In the genomic region with DNA sequence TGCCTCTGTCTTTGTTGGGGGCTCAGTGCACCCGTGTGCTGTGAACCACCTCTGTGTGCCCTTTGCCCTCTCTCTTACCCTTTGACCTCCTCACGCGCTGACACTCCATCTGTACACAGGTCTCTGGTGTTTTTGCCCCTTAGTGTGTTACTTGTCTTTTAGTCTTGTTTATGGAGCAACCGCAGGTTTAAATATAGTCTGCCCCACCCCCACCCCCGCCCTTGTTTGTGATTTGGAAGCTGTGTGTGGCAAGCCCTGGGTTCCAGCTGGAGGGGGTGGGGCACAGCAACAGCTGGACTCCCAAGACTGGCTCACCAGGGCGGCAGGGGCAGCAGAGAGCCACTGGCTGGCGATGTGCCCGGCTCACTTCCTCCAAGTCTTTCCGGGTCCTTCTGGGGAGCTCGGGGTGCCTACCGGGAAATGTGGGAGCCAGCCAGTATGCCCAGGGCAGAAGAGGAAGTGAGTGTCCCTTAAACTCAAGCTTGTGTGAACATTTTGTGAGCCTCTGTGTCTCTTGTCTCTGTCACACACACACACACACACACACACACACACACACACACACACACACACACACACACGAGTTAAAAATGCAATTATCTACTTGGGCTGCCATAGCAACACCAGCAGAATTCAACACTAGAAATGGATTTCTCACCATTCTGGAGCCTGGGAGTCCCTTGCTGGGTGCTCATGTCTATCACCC, we compare ENCODE assay signal across 8 mouse cellular contexts. TPM values are rescaled to one million over a fixed set of nuclear protein-coding genes. Genes with fewer than 3 reads are reported as not detected.
A peak's percentile ranks its signal among the peaks of the same experiment; 100 is the strongest.
DNase-seq lines count a peak whose midpoint lies in the region; ATAC-seq and TF ChIP-seq lines count a peak whose summit lies in the region.

No protein-coding gene starts in this region.

- peak; percentile 46 for TF ChIP-seq CTCF in layer of hippocampus, adult 2 months (conservative IDR thresholded peaks at IDR 0.05)

- H3K36me3 ChIP-seq in hindbrain, embryonic 10.5 days: no peaks in the 10 kb centered on the region
- H3K36me3 ChIP-seq in hindbrain, embryonic 12.5 days: no peaks in the 10 kb centered on the region
- H3K36me3 ChIP-seq in neural tube, embryonic 13.5 days: no peaks in the 10 kb centered on the region

- peaks cover 12% of the 10 kb centered on the region for H3K4me1 ChIP-seq in hindbrain, embryonic 10.5 days (replicated peaks)
- peaks cover 10% of the 10 kb centered on the region for H3K4me1 ChIP-seq in hindbrain, embryonic 12.5 days
- peaks cover 11% of the 10 kb centered on the region for H3K4me1 ChIP-seq in neural tube, embryonic 13.5 days (replicated peaks)

- H3K4me2 ChIP-seq in hindbrain, embryonic 12.5 days (replicated peaks): no peak overlapping the region; the same call in 1 of the 2 replicates
- H3K4me2 ChIP-seq in neural tube, embryonic 13.5 days: no peak overlapping the region; the same call in 1 of the 2 replicates

- no peak for ATAC-seq in hindbrain, embryonic 12.5 days (ENCODE audit: low FRiP score)
- ATAC-seq in neural tube, embryonic 13.5 days (ENCODE audit: low read depth): peak; percentile 36; the same call in 1 of the 2 replicates

- 0 out of 2 replicates have a peak, but pooled peaks cover under 1% of the 10 kb centered on the region for H3K9me3 ChIP-seq in hindbrain, embryonic 10.5 days
- H3K9me3 ChIP-seq in hindbrain, embryonic 12.5 days (replicated peaks): no peaks in the 10 kb centered on the region
- H3K9me3 ChIP-seq in neural tube, embryonic 13.5 days: no peaks in the 10 kb centered on the region

- peak overlapping the region; percentile 42 for H3K27ac ChIP-seq in hindbrain, embryonic 10.5 days
- H3K27ac ChIP-seq in hindbrain, embryonic 12.5 days: no peak overlapping the region
- peak overlapping the region; percentile 65 for H3K27ac ChIP-seq in layer of hippocampus, adult 2 months
- H3K27ac ChIP-seq in neural tube, embryonic 13.5 days (replicated peaks): no peak overlapping the region

- H3K27me3 ChIP-seq in hindbrain, embryonic 10.5 days (ENCODE audit: insufficient read depth, poor library complexity, severe bottlenecking): no peaks in the 10 kb centered on the region
- H3K27me3 ChIP-seq in hindbrain, embryonic 12.5 days: no peaks in the 10 kb centered on the region
- no peaks in the 10 kb centered on the region for H3K27me3 ChIP-seq in neural tube, embryonic 13.5 days

- 14% methylated on average over 12 of the region's 12 CpGs for WGBS in hindbrain, embryonic 10.5 days
- 9% methylated on average over 9 of the region's 12 CpGs for WGBS in hindbrain, embryonic 12.5 days
- 17% methylated on average over 12 of the region's 12 CpGs for WGBS in neural tube, embryonic 13.5 days

- H3K9ac ChIP-seq in hindbrain, embryonic 12.5 days: no peak overlapping the region
- no peak overlapping the region for H3K9ac ChIP-seq in neural tube, embryonic 13.5 days

- no peak overlapping the region for H3K4me3 ChIP-seq in hindbrain, embryonic 10.5 days
- no peak overlapping the region for H3K4me3 ChIP-seq in hindbrain, embryonic 12.5 days
- H3K4me3 ChIP-seq in layer of hippocampus, adult 2 months: peak overlapping the region; percentile 22; the same call in 1 of the 2 replicates
- no peak overlapping the region for H3K4me3 ChIP-seq in neural tube, embryonic 13.5 days

- peak; percentile 39 for DNase-seq in hindbrain, embryonic 10.5 days (ENCODE audit: low spot score)
- DNase-seq in frontal cortex, postnatal 10 days (ENCODE audit: low spot score in 2 of 2): peak; percentile 64 to 67
- peak; percentile 77 for DNase-seq in heart, postnatal 4 days
- DNase-seq in layer of hippocampus, adult 2 months (ENCODE audit: low spot score in 2 of 2): peak; percentile 49 to 56
- peak; percentile 81 to 88 for DNase-seq in lung, adult 18-20 months
- peak; percentile 59 for DNase-seq in thymus, postnatal 0 days (ENCODE audit: low spot score)

RNA-seq across cellular contexts. Expression of a gene that starts 7.4 kb away (rescaled TPM):
- polyA plus RNA-seq in hindbrain, embryonic 10.5 days (2016; fragmentation: Nextera tagmentation; extraction: Ambion mirVana): 0.51 and 0.56 TPM in 2 replicates
- 0.54 and 1.6 TPM in 2 replicates for polyA plus RNA-seq in hindbrain, embryonic 12.5 days (2016; fragmentation: Nextera tagmentation; extraction: Ambion mirVana)
- total RNA-seq in heart, postnatal 4 days (2021): 100 to 1,000 TPM; 199 to 226 TPM
- not detected for total RNA-seq in layer of hippocampus, adult 2 months (2021)
- 0.88 and 1.6 TPM in 2 replicates for polyA plus RNA-seq in neural tube, embryonic 13.5 days (2015; fragmentation: Nextera tagmentation; extraction: Ambion mirVana)
- 1.1 and 1.3 TPM in 2 replicates for polyA plus RNA-seq in thymus, postnatal 0 days (2015; fragmentation: Nextera tagmentation; extraction: Ambion mirVana)

RNA-seq across cellular contexts. Expression of a gene that starts 19.8 kb away (rescaled TPM):
- 18.1 and 18.8 TPM in 2 replicates for polyA plus RNA-seq in hindbrain, embryonic 10.5 days (2016; fragmentation: Nextera tagmentation; extraction: Ambion mirVana)
- 30.8 and 32.5 TPM in 2 replicates for polyA plus RNA-seq in hindbrain, embryonic 12.5 days (2016; fragmentation: Nextera tagmentation; extraction: Ambion mirVana)
- total RNA-seq in heart, postnatal 4 days (2021): 10 to 100 TPM; 11.8 to 12.2 TPM
- total RNA-seq in layer of hippocampus, adult 2 months (2021): 10 to 100 TPM; 16.9 to 18.6 TPM
- 31.6 and 35.5 TPM in 2 replicates for polyA plus RNA-seq in neural tube, embryonic 13.5 days (2015; fragmentation: Nextera tagmentation; extraction: Ambion mirVana)
- 18.3 and 21.9 TPM in 2 replicates for polyA plus RNA-seq in thymus, postnatal 0 days (2015; fragmentation: Nextera tagmentation; extraction: Ambion mirVana)

RNA-seq across cellular contexts. Expression of a gene that starts 35.5 kb away (rescaled TPM):
- polyA plus RNA-seq in hindbrain, embryonic 10.5 days (2016; fragmentation: Nextera tagmentation; extraction: Ambion mirVana): 0.10 TPM in 1 of 2 replicates, not detected in the other
- not detected in 2 replicates for polyA plus RNA-seq in hindbrain, embryonic 12.5 days (2016; fragmentation: Nextera tagmentation; extraction: Ambion mirVana)
- under 1 TPM; 0.29 to 0.61 TPM for total RNA-seq in heart, postnatal 4 days (2021)
- not detected for total RNA-seq in layer of hippocampus, adult 2 months (2021)
- 0.15 and 0.22 TPM in 2 replicates for polyA plus RNA-seq in neural tube, embryonic 13.5 days (2015; fragmentation: Nextera tagmentation; extraction: Ambion mirVana)
- polyA plus RNA-seq in thymus, postnatal 0 days (2015; fragmentation: Nextera tagmentation; extraction: Ambion mirVana): 0.17 and 0.40 TPM in 2 replicates

RNA-seq across cellular contexts. Expression of a gene that starts 53.6 kb away (rescaled TPM):
- 6.2 and 6.8 TPM in 2 replicates for polyA plus RNA-seq in hindbrain, embryonic 10.5 days (2016; fragmentation: Nextera tagmentation; extraction: Ambion mirVana)
- polyA plus RNA-seq in hindbrain, embryonic 12.5 days (2016; fragmentation: Nextera tagmentation; extraction: Ambion mirVana): 8.5 and 8.9 TPM in 2 replicates
- 10 to 100 TPM in 1 of 2 experiments, 1 to 10 TPM in 1; 8.9 to 10.3 TPM for total RNA-seq in heart, postnatal 4 days (2021)
- 1 to 10 TPM; 2.7 to 4.0 TPM for total RNA-seq in layer of hippocampus, adult 2 months (2021)
- 10.4 and 11.3 TPM in 2 replicates for polyA plus RNA-seq in neural tube, embryonic 13.5 days (2015; fragmentation: Nextera tagmentation; extraction: Ambion mirVana)
- 3.5 and 4.4 TPM in 2 replicates for polyA plus RNA-seq in thymus, postnatal 0 days (2015; fragmentation: Nextera tagmentation; extraction: Ambion mirVana)

Comparison
In these comparisons a context has a peak if more than half of its experiments do, and no peak if none do; other contexts are left out.
1. H3K27ac ChIP-seq: peak in hindbrain, embryonic 10.5 days (single experiment) and layer of hippocampus, adult 2 months (single experiment); none in hindbrain, embryonic 12.5 days (single experiment) and neural tube, embryonic 13.5 days (single experiment).
2. Peak in every context shown above with its lines, with median percentiles within 50 percentile points of each other: DNase-seq.